Mouse (Mus musculus) MEL (cell line): ENCODE data around the gene Baat. TPM values are rescaled to one million over a fixed set of nuclear protein-coding genes. Genes with fewer than 3 reads are reported as not detected.

Experiments used
- DNase-seq: peaks from one replicate; pipeline ENCODE4 v3.0.0; 2011; ENCODE audit warnings: low read depth, low spot score
- H3K27ac ChIP-seq: 2 replicates; pipeline ENCODE4 v1.5.1; 2012; ENCODE audit warnings: low read depth, mild to moderate bottlenecking, control low read depth, low read length, moderate library complexity; ENCODE audit not compliant: control insufficient read depth
- H3K27me3 ChIP-seq, 2 experiments: fragments of 150-350 bp in 1 of 2; sonication (generic) in 1 of 2; 2 replicates each; pipeline ENCODE4 v1.6.1; 2012; ENCODE audit warnings: low read length in 2 of 2, mild to moderate bottlenecking in 2 of 2, improper control_type of control experiment in 1 of 2, moderate library complexity in 1 of 2; ENCODE audit not compliant: insufficient read depth in 2 of 2, control insufficient read depth in 1 of 2
- H3K36me3 ChIP-seq, 2 experiments: 2 replicates each; pipeline ENCODE4 v1.6.1; 2012 to 2014; ENCODE audit warnings: low read length in 2 of 2, improper control_type of control experiment in 1 of 2, inconsistent platforms in 1 of 2, mild to moderate bottlenecking in 1 of 2; ENCODE audit not compliant: insufficient read depth in 2 of 2, control insufficient read depth in 1 of 2
- H3K4me1 ChIP-seq, 2 experiments: fragments of 150-350 bp in 1 of 2; sonication (generic) in 1 of 2; 2 replicates each; pipeline ENCODE4 v1.6.1; 2012; ENCODE audit warnings: low read length in 2 of 2, improper control_type of control experiment in 1 of 2, mild to moderate bottlenecking in 1 of 2; ENCODE audit not compliant: insufficient read depth in 2 of 2, control insufficient read depth in 1 of 2
- H3K4me3 ChIP-seq, 2 experiments: fragments of 150-350 bp in 1 of 2; sonication (generic) in 1 of 2; 2 replicates each; pipeline ENCODE4 v1.5.1; 2012; ENCODE audit warnings: low read depth in 2 of 2, low read length in 2 of 2, mild to moderate bottlenecking in 2 of 2, moderate library complexity in 2 of 2, control low read depth in 1 of 2, improper control_type of control experiment in 1 of 2; ENCODE audit not compliant: control insufficient read depth in 1 of 2, insufficient read depth in 1 of 2
- H3K79me2 ChIP-seq: 2 replicates; pipeline ENCODE4 v1.6.1; 2012; ENCODE audit warnings: mild to moderate bottlenecking, low read length, moderate library complexity; ENCODE audit not compliant: control insufficient read depth, poor library complexity, insufficient read depth
- H3K9ac ChIP-seq: 2 replicates; pipeline ENCODE4 v1.6.1; 2012; ENCODE audit warnings: low read depth, mild to moderate bottlenecking, control low read depth, low read length, moderate library complexity; ENCODE audit not compliant: control insufficient read depth, poor library complexity, severe bottlenecking
- H3K9me3 ChIP-seq: fragments of 150-350 bp; sonication (generic); replicated peaks from 2 replicates; pipeline ENCODE4 v1.6.1; 2012; ENCODE audit warnings: mild to moderate bottlenecking, low read length, improper control_type of control experiment, moderate library complexity; ENCODE audit not compliant: insufficient read depth
- CHD1 ChIP-seq: IDR thresholded peaks from 2 replicates; pipeline ENCODE4 v1.6.1; 2012; ENCODE audit warnings: low read depth, mild to moderate bottlenecking, inconsistent platforms, low read length, improper control_type of control experiment
- CHD2 ChIP-seq: IDR thresholded peaks from 2 replicates; pipeline ENCODE4 v1.6.1; 2011; ENCODE audit warnings: low read length, improper control_type of control experiment
- CTCF ChIP-seq, 3 experiments: IDR thresholded peaks in 2 of 3; conservative IDR thresholded peaks in 1 of 3; 2 replicates each; pipeline ENCODE4 v1.5.1; 2011 to 2012; ENCODE audit warnings: low read length in 3 of 3, low read depth in 2 of 3, mild to moderate bottlenecking in 2 of 3, improper control_type of control experiment in 1 of 3, inconsistent platforms in 1 of 3, mixed read lengths in 1 of 3, moderate library complexity in 1 of 3; ENCODE audit not compliant: control insufficient read depth in 1 of 3, insufficient read depth in 1 of 3, poor library complexity in 1 of 3, severe bottlenecking in 1 of 3
- E2F4 ChIP-seq: IDR thresholded peaks from 2 replicates; pipeline ENCODE4 v1.6.1; 2011; ENCODE audit warnings: low read depth, low read length, improper control_type of control experiment, borderline replicate concordance
- ELF1 ChIP-seq: IDR thresholded peaks from 2 replicates; pipeline ENCODE4 v1.6.1; 2014; ENCODE audit warnings: low read depth, mild to moderate bottlenecking, inconsistent platforms, low read length, improper control_type of control experiment, moderate library complexity
- ETS1 ChIP-seq: IDR thresholded peaks from 2 replicates; pipeline ENCODE4 v1.6.1; 2012; ENCODE audit warnings: low read depth, mild to moderate bottlenecking, inconsistent platforms, low read length, improper control_type of control experiment, moderate library complexity
- GATA1 ChIP-seq: IDR thresholded peaks from 2 replicates; pipeline ENCODE4 v1.6.1; 2011; ENCODE audit warnings: low read depth, low read length, improper control_type of control experiment
- HCFC1 ChIP-seq: IDR thresholded peaks from 2 replicates; pipeline ENCODE4 v1.6.1; 2012; ENCODE audit warnings: low read depth, mild to moderate bottlenecking, inconsistent platforms, low read length, improper control_type of control experiment, moderate library complexity
- JUND ChIP-seq: IDR thresholded peaks from 2 replicates; pipeline ENCODE4 v1.6.1; 2011; ENCODE audit warnings: low read depth, mild to moderate bottlenecking, improper control_type of control experiment, low read length
- KAT2A ChIP-seq: conservative IDR thresholded peaks from 2 replicates; pipeline ENCODE4 v1.6.1; 2012; ENCODE audit warnings: low read depth, low read length, improper control_type of control experiment, inconsistent platforms
- MAFK ChIP-seq: IDR thresholded peaks from 2 replicates; pipeline ENCODE4 v1.6.1; 2011; ENCODE audit warnings: low read depth, mild to moderate bottlenecking, low read length, improper control_type of control experiment, borderline replicate concordance
- MAX ChIP-seq: IDR thresholded peaks from 2 replicates; pipeline ENCODE4 v1.6.1; 2011; ENCODE audit warnings: low read length, improper control_type of control experiment
- MEF2A ChIP-seq: IDR thresholded peaks from 2 replicates; pipeline ENCODE4 v1.6.1; 2014; ENCODE audit warnings: low read depth, mild to moderate bottlenecking, inconsistent platforms, low read length, improper control_type of control experiment; ENCODE audit not compliant: poor library complexity, insufficient replicate concordance, severe bottlenecking; ENCODE audit errors: extremely low read depth
- MXI1 ChIP-seq: IDR thresholded peaks from 2 replicates; pipeline ENCODE4 v1.6.1; 2011; ENCODE audit warnings: mild to moderate bottlenecking, low read depth, low read length, improper control_type of control experiment
- MYB ChIP-seq: IDR thresholded peaks from 2 replicates; pipeline ENCODE4 v1.6.1; 2011; ENCODE audit warnings: mild to moderate bottlenecking, low read depth, low read length, improper control_type of control experiment
- MYC ChIP-seq: IDR thresholded peaks from 2 replicates; pipeline ENCODE4 v1.6.1; 2011; ENCODE audit warnings: low read depth, mild to moderate bottlenecking, low read length, improper control_type of control experiment, moderate library complexity
- NELFE ChIP-seq: IDR thresholded peaks from 2 replicates; pipeline ENCODE4 v1.6.1; 2011; ENCODE audit warnings: low read depth, low read length, improper control_type of control experiment
- POLR2A ChIP-seq, 2 experiments: IDR thresholded peaks; 2 replicates each; pipeline ENCODE4 v1.6.1; 2011 to 2012; ENCODE audit warnings: low read length in 2 of 2, mild to moderate bottlenecking in 2 of 2, control low read depth in 1 of 2, improper control_type of control experiment in 1 of 2, low read depth in 1 of 2, moderate library complexity in 1 of 2; ENCODE audit not compliant: control insufficient read depth in 1 of 2, insufficient read depth in 1 of 2, poor library complexity in 1 of 2
- POLR2AphosphoS5 ChIP-seq: IDR thresholded peaks from 2 replicates; pipeline ENCODE4 v1.6.1; 2012; ENCODE audit warnings: low read depth, borderline replicate concordance, mild to moderate bottlenecking, inconsistent platforms, low read length, moderate library complexity, mixed read lengths
- RAD21 ChIP-seq: IDR thresholded peaks from 2 replicates; pipeline ENCODE4 v1.6.1; 2011; ENCODE audit warnings: mild to moderate bottlenecking, low read depth, low read length, improper control_type of control experiment
- RCOR1 ChIP-seq: IDR thresholded peaks from 2 replicates; pipeline ENCODE4 v1.6.1; 2012; ENCODE audit warnings: low read depth, mild to moderate bottlenecking, inconsistent platforms, low read length, improper control_type of control experiment
- SIN3A ChIP-seq: IDR thresholded peaks from 2 replicates; pipeline ENCODE4 v1.6.1; 2012; ENCODE audit warnings: low read length, improper control_type of control experiment, inconsistent platforms
- SMC3 ChIP-seq: IDR thresholded peaks from 2 replicates; pipeline ENCODE4 v1.6.1; 2011; ENCODE audit warnings: low read depth, low read length, improper control_type of control experiment
- TBP ChIP-seq: IDR thresholded peaks from 2 replicates; pipeline ENCODE4 v1.8.0; 2011; ENCODE audit warnings: low read depth, low read length, improper control_type of control experiment
- TCF12 ChIP-seq: IDR thresholded peaks from 2 replicates; pipeline ENCODE4 v1.6.1; 2014; ENCODE audit warnings: low read depth, mild to moderate bottlenecking, inconsistent platforms, low read length, improper control_type of control experiment, moderate library complexity
- UBTF ChIP-seq: IDR thresholded peaks from 2 replicates; pipeline ENCODE4 v1.6.1; 2012; ENCODE audit warnings: low read depth, mild to moderate bottlenecking, inconsistent platforms, low read length, improper control_type of control experiment, moderate library complexity, borderline replicate concordance; ENCODE audit not compliant: insufficient read depth
- ZC3H11A ChIP-seq: IDR thresholded peaks from 2 replicates; pipeline ENCODE4 v1.6.1; 2012; ENCODE audit warnings: low read depth, mild to moderate bottlenecking, inconsistent platforms, low read length, improper control_type of control experiment
- ZKSCAN1 ChIP-seq: IDR thresholded peaks from 2 replicates; pipeline ENCODE4 v1.6.1; 2012; ENCODE audit warnings: low read depth, mild to moderate bottlenecking, inconsistent platforms, low read length, improper control_type of control experiment, moderate library complexity
- ZMIZ1 ChIP-seq: IDR thresholded peaks from 2 replicates; pipeline ENCODE4 v1.6.1; 2012; ENCODE audit warnings: low read depth, mild to moderate bottlenecking, inconsistent platforms, low read length, improper control_type of control experiment, moderate library complexity
- ZNF384 ChIP-seq: IDR thresholded peaks from 2 replicates; pipeline ENCODE4 v1.6.1; 2012; ENCODE audit warnings: low read depth, mild to moderate bottlenecking, inconsistent platforms, low read length, improper control_type of control experiment
- polyA plus RNA-seq, 2 experiments: library from polyadenylated mRNA; stranded (reverse) in 1 of 2; unstranded in 1 of 2; fragments of >175 nt in 1 of 2; fragments of >200 nt in 1 of 2; gene quantifications; 2 replicates each; pipeline versions ENCODE4 v1.2.1 to v1.2.4; 2012; ENCODE audit warnings: low replicate concordance in 2 of 2, low read depth in 1 of 2; ENCODE audit not compliant: insufficient read length in 2 of 2, insufficient read depth in 1 of 2, missing spikeins in 1 of 2
- total RNA-seq: library from RNA; depleted of rRNA; stranded (reverse); fragments of 300-350 nt; gene quantifications from 2 replicates; pipeline ENCODE4 v1.2.3, GENCODE M21; 2012

The Baat gene
- total and polyA plus RNA-seq, 3 experiments, result 0.15 TPM; not detected in 2

- Histone ChIP-seq H3K27ac (no peak overlapping the region), H3K27me3 (no peaks in the 10 kb centered on the region), H3K9ac (peak overlapping the region; percentile 84), H3K36me3 (peaks cover 0 to 21% of the 10 kb centered on the region in 2 experiments; a peak in 3 of 4 replicates), H3K79me2 (peaks cover 38% of the 10 kb centered on the region), H3K4me1 (peaks cover 5 to 16% of the 10 kb centered on the region in 2 experiments; a peak in 3 of 4 replicates), H3K4me3 (peak overlapping the region; percentile 63 to 66), H3K9me3 (no peaks in the 10 kb centered on the region)
- peak; percentile 64 for DNase-seq
- TF ChIP-seq CTCF (IDR thresholded peaks at IDR 0.05 in 2 of 3, conservative IDR thresholded peaks at IDR 0.05 in 1 of 3; ENCODE audit: control insufficient read depth in 1 of 3, insufficient read depth in 1 of 3, low read depth in 2 of 3, low read length in 3 of 3, poor library complexity in 1 of 3, severe bottlenecking in 1 of 3) (0 out of 6 replicates have a peak, but pooled peaks of 1 of the 3 experiments have one; percentile 4), NELFE (no peak)
These were observed 15.0 kb upstream of the Baat start for GRCm38 (mm10) chr4:49521346-49521745.

GRCm38 (mm10) chr4:49520572-49521340, 14.4 kb upstream of the Baat start, which contains the start of the genes Mrpl50 and Zfp189:
Mrpl50 (minus strand) TSS chr4:49521093.
Zfp189 (plus strand) TSS chr4:49521176.
- Histone ChIP-seq H3K27me3 (no peaks in the 10 kb centered on the region), H3K4me3 (peak within 1 kb of the TSS; percentile 80 to 83), H3K9me3 (no peaks in the 10 kb centered on the region), H3K27ac (peak within 1 kb of the TSS; percentile 69), H3K79me2 (peaks cover 42% of the 10 kb centered on the region), H3K9ac (peak within 1 kb of the TSS; percentile 84), H3K36me3 (peaks cover 0 to 21% of the 10 kb centered on the region in 2 experiments; a peak in 3 of 4 replicates), H3K4me1 (peaks cover 5 to 16% of the 10 kb centered on the region in 2 experiments; a peak in 3 of 4 replicates)
- DNase-seq, result peak; percentile 99
- no peak for TF ChIP-seq RCOR1
- peak; percentile 93 for TF ChIP-seq TBP
- peak; percentile 99 for TF ChIP-seq KAT2A
- TF ChIP-seq ZC3H11A, result no peak
- peak; percentile 99 for TF ChIP-seq ELF1
- no peak for TF ChIP-seq ZKSCAN1
- peak; percentile 94 for TF ChIP-seq SIN3A
- TF ChIP-seq ETS1, result no peak
- no peak for TF ChIP-seq MYB
- TF ChIP-seq RAD21, result no peak
- TF ChIP-seq MXI1, result peak; percentile 56; the same call in 1 of the 2 replicates
- 0 out of 2 replicates have a peak, but pooled peaks have one; percentile 8 for TF ChIP-seq E2F4
- no peak; the same call in 1 of the 2 replicates for TF ChIP-seq POLR2AphosphoS5
- peak; percentile 86 for TF ChIP-seq NELFE
- TF ChIP-seq MEF2A, result no peak
- no peak for TF ChIP-seq UBTF
- no peak for TF ChIP-seq GATA1
- no peak for TF ChIP-seq ZNF384
- TF ChIP-seq TCF12, result peak; percentile 60; the same call in 1 of the 2 replicates
- peak; percentile 33 for TF ChIP-seq CHD2
- peak; percentile 66; the same call in 1 of the 2 replicates for TF ChIP-seq MAX
- TF ChIP-seq HCFC1, result peak; percentile 100
- peak; percentile 88 to 92; a peak in 3 of 4 replicates for TF ChIP-seq POLR2A (IDR thresholded peaks at IDR 0.05; ENCODE audit: control insufficient read depth in 1 of 2, insufficient read depth in 1 of 2, low read depth in 1 of 2, low read length in 2 of 2, poor library complexity in 1 of 2)
- TF ChIP-seq ZMIZ1, result 0 out of 2 replicates have a peak, but pooled peaks have one; percentile 26
- no peak for TF ChIP-seq JUND
- no peak for TF ChIP-seq CHD1
- no peak for TF ChIP-seq SMC3
- peak; percentile 83 for TF ChIP-seq MYC
- TF ChIP-seq MAFK, result no peak
